Mouse (Mus musculus) midbrain, embryonic 11.5 days (tissue): ENCODE measurements around the gene Rhbdl2. TPM values are rescaled to one million over a fixed set of nuclear protein-coding genes. Genes with fewer than 3 reads are reported as not detected.

ENCODE experiments used
- ATAC-seq: fragments of 200-750 bp; cut with Nextera tagmentation; 2 replicates; pipeline ENCODE4 v1.8.0; 2017; ENCODE audit warnings: moderate TSS enrichment, moderate library complexity; ENCODE audit not compliant: low FRiP score
- DNase-seq: peaks from one replicate; pipeline ENCODE4 v3.0.0; 2015; ENCODE audit warnings: low spot score; ENCODE audit errors: missing footprints
- H3K27ac ChIP-seq: fragments of 300-500 bp; sonication (generic); 2 replicates; pipeline ENCODE4 v1.5.1; 2014; ENCODE audit warnings: low read depth, low read length
- H3K27me3 ChIP-seq: fragments of 300-500 bp; sonication (generic); 2 replicates; pipeline ENCODE4 v1.6.1; 2014; ENCODE audit warnings: mild to moderate bottlenecking, low read length, moderate library complexity, mixed read lengths; ENCODE audit not compliant: control insufficient read depth, insufficient read depth
- H3K36me3 ChIP-seq: fragments of 300-500 bp; sonication (generic); 2 replicates; pipeline ENCODE4 v1.6.1; 2014; ENCODE audit warnings: mild to moderate bottlenecking, low read length, moderate library complexity, mixed read lengths; ENCODE audit not compliant: control insufficient read depth, insufficient read depth
- H3K4me1 ChIP-seq: fragments of 300-500 bp; sonication (generic); 2 replicates; pipeline ENCODE4 v1.6.1; 2014; ENCODE audit warnings: low read length; ENCODE audit not compliant: control insufficient read depth, insufficient read depth
- H3K4me2 ChIP-seq: fragments of 300-500 bp; sonication (generic); 2 replicates; pipeline ENCODE4 v1.6.1; 2014; ENCODE audit warnings: mild to moderate bottlenecking, moderate library complexity
- H3K4me3 ChIP-seq: fragments of 300-500 bp; sonication (generic); 2 replicates; pipeline ENCODE4 v1.5.1; 2014; ENCODE audit warnings: low read depth, low read length
- H3K9ac ChIP-seq: fragments of 300-500 bp; sonication (generic); 2 replicates; pipeline ENCODE4 v1.6.1; 2014; ENCODE audit warnings: low read length
- H3K9me3 ChIP-seq: fragments of 300-500 bp; sonication (generic); 2 replicates; pipeline ENCODE4 v1.6.1; 2016; ENCODE audit warnings: low read length; ENCODE audit not compliant: control insufficient read depth
- WGBS: fragments of 180-500 bp; shearing (Covaris S2); extraction: QIAGEN DNeasy Blood & Tissue Kit; methylation state at CpG from one replicate; pipeline ENCODE4 v1.1.7; 2014; 5-methylcytosine and 5-hydroxymethylcytosine counted together
- polyA plus RNA-seq: library from polyadenylated mRNA; unstranded; fragments of >200 nt; fragmentation: Nextera tagmentation; extraction: Ambion mirVana; gene quantifications from 2 replicates; pipeline ENCODE4 v1.2.1, GENCODE M21; 2014

Rhbdl2 gene
- polyA plus RNA-seq, 1 experiment from 2014 or later, result 0.30 TPM

GRCm38 (mm10) chr4:123758306-123758705 is 29.4 kb upstream of the Rhbdl2 start:
- no peak for DNase-seq
- H3K9me3 ChIP-seq, result no peaks in the 10 kb centered on the region

GRCm38 (mm10) chr4:123765071-123765470 is 22.6 kb upstream of the Rhbdl2 start:
- no peak overlapping the region for H3K27ac ChIP-seq
- H3K4me2 ChIP-seq, result no peak overlapping the region
- H3K9me3 ChIP-seq, result no peaks in the 10 kb centered on the region
- no peaks in the 10 kb centered on the region for H3K27me3 ChIP-seq
- H3K4me3 ChIP-seq, result no peak overlapping the region
- DNase-seq (no peak), ATAC-seq (no peak)
- H3K36me3 ChIP-seq, result no peaks in the 10 kb centered on the region
- no peak overlapping the region for H3K9ac ChIP-seq
- WGBS, result 84% methylated on average over 6 of the region's 6 CpGs
- no peaks in the 10 kb centered on the region for H3K4me1 ChIP-seq

More at GRCm38 (mm10) chr4:123758306-123758705, 29.4 kb upstream of the Rhbdl2 start:
- WGBS, result 62% methylated on average over 4 of the region's 4 CpGs
- Histone ChIP-seq H3K36me3 (no peaks in the 10 kb centered on the region), H3K9ac (no peak overlapping the region), H3K4me2 (no peak overlapping the region), H3K4me1 (no peaks in the 10 kb centered on the region), H3K27ac (no peak overlapping the region), H3K27me3 (no peaks in the 10 kb centered on the region), H3K4me3 (no peak overlapping the region)
- ATAC-seq, result no peak

- Histone ChIP-seq H3K36me3 (no peaks in the 10 kb centered on the region), H3K4me2 (no peak overlapping the region), H3K27ac (no peak overlapping the region), H3K9me3 (no peaks in the 10 kb centered on the region), H3K4me1 (no peaks in the 10 kb centered on the region), H3K27me3 (no peaks in the 10 kb centered on the region), H3K9ac (no peak overlapping the region), H3K4me3 (no peak overlapping the region)
- ATAC-seq (no peak), DNase-seq (no peak)
- WGBS, result 79% methylated on average over 3 of the region's 3 CpGs
These were observed 19.9 kb upstream of the Rhbdl2 start for GRCm38 (mm10) chr4:123767807-123768206.

- DNase-seq, result no peak
- H3K4me3 ChIP-seq, result no peak overlapping the region
- WGBS, result 75% methylated on average over 4 of the region's 4 CpGs
These were observed 19.4 kb upstream of the Rhbdl2 start for GRCm38 (mm10) chr4:123768234-123768633.

GRCm38 (mm10) chr4:123792666-123793065 is 5.0 kb downstream of the Rhbdl2 start:
- H3K9ac ChIP-seq, result no peak overlapping the region
- DNase-seq, result no peak

More at GRCm38 (mm10) chr4:123768234-123768633, 19.4 kb upstream of the Rhbdl2 start:
- H3K36me3 ChIP-seq, result no peaks in the 10 kb centered on the region
- H3K9ac ChIP-seq, result no peak overlapping the region
- H3K4me1 ChIP-seq, result no peaks in the 10 kb centered on the region
- H3K27me3 ChIP-seq, result no peaks in the 10 kb centered on the region
- H3K9me3 ChIP-seq, result no peaks in the 10 kb centered on the region
- no peak overlapping the region for H3K4me2 ChIP-seq
- H3K27ac ChIP-seq, result no peak overlapping the region
- no peak for ATAC-seq

GRCm38 (mm10) chr4:123793136-123793535 is 5.5 kb downstream of the Rhbdl2 start:
- no peaks in the 10 kb centered on the region for H3K36me3 ChIP-seq
- no peak overlapping the region for H3K4me2 ChIP-seq
- H3K9ac ChIP-seq, result no peak overlapping the region
- no peak overlapping the region for H3K27ac ChIP-seq
- DNase-seq (no peak), ATAC-seq (no peak)
- peaks cover 2% of the 10 kb centered on the region; the same call in 1 of the 2 replicates for H3K4me1 ChIP-seq
- 96% methylated on average over 6 of the region's 6 CpGs for WGBS
- H3K9me3 ChIP-seq, result no peaks in the 10 kb centered on the region
- no peaks in the 10 kb centered on the region for H3K27me3 ChIP-seq
- no peak overlapping the region for H3K4me3 ChIP-seq

More at GRCm38 (mm10) chr4:123792666-123793065, 5.0 kb downstream of the Rhbdl2 start:
- H3K4me3 ChIP-seq, result no peak overlapping the region
- H3K27ac ChIP-seq, result no peak overlapping the region
- no peaks in the 10 kb centered on the region for H3K36me3 ChIP-seq
- H3K4me1 ChIP-seq, result no peaks in the 10 kb centered on the region; the same call in 1 of the 2 replicates
- no peaks in the 10 kb centered on the region for H3K9me3 ChIP-seq
- WGBS, result 94% methylated on average over 2 of the region's 2 CpGs
- ATAC-seq, result no peak
- H3K27me3 ChIP-seq, result no peaks in the 10 kb centered on the region
- no peak overlapping the region for H3K4me2 ChIP-seq

- Histone ChIP-seq H3K4me1 (peaks cover 2% of the 10 kb centered on the region; the same call in 1 of the 2 replicates), H3K4me3 (no peak overlapping the region), H3K27ac (no peak overlapping the region), H3K27me3 (no peaks in the 10 kb centered on the region), H3K9ac (no peak overlapping the region), H3K4me2 (no peak overlapping the region), H3K9me3 (no peaks in the 10 kb centered on the region), H3K36me3 (no peaks in the 10 kb centered on the region)
- DNase-seq (no peak), ATAC-seq (no peak)
- 78% methylated on average over 2 of the region's 2 CpGs for WGBS
These were observed 7.4 kb downstream of the Rhbdl2 start for GRCm38 (mm10) chr4:123795057-123795456.

- ATAC-seq, result no peak
These were observed 9.7 kb downstream of the Rhbdl2 start for GRCm38 (mm10) chr4:123797403-123797802.

GRCm38 (mm10) chr4:123797856-123798255 is 10.2 kb downstream of the Rhbdl2 start:
- Histone ChIP-seq H3K9ac (no peak overlapping the region), H3K4me1 (peaks cover 2% of the 10 kb centered on the region; the same call in 1 of the 2 replicates), H3K9me3 (no peaks in the 10 kb centered on the region), H3K27ac (no peak overlapping the region), H3K4me2 (no peak overlapping the region), H3K4me3 (no peak overlapping the region), H3K27me3 (no peaks in the 10 kb centered on the region), H3K36me3 (no peaks in the 10 kb centered on the region)
- WGBS, result 52% methylated on average over 7 of the region's 7 CpGs
- DNase-seq (no peak), ATAC-seq (peak; percentile 67; the same call in 1 of the 2 replicates)

More at GRCm38 (mm10) chr4:123797403-123797802, 9.7 kb downstream of the Rhbdl2 start:
- Histone ChIP-seq H3K27ac (no peak overlapping the region), H3K4me2 (no peak overlapping the region), H3K27me3 (no peaks in the 10 kb centered on the region), H3K36me3 (no peaks in the 10 kb centered on the region), H3K4me3 (no peak overlapping the region), H3K9me3 (no peaks in the 10 kb centered on the region), H3K4me1 (peaks cover 2% of the 10 kb centered on the region; the same call in 1 of the 2 replicates), H3K9ac (no peak overlapping the region)
- DNase-seq, result no peak
- 83% methylated on average over 3 of the region's 3 CpGs for WGBS
